Mouse (Mus musculus) midbrain, embryonic 12.5 days (tissue): ENCODE measurements at regions not wholly inside any gene's neighbourhood (a gene's known extent, or its start where the extent isn't known, plus 50 kb on each side); places are given as distances from the start of the nearest gene placed in this dataset.
"Not testable (repeated sequence)": the region's sequence is repeated elsewhere in the genome, so short reads cannot be mapped to it uniquely, and the experiment has no call there.

Source experiments
- ATAC-seq: fragments of 200-750 bp; cut with Nextera tagmentation; 2 replicates; pipeline ENCODE4 v1.8.0; 2017; ENCODE audit warnings: low read depth, moderate TSS enrichment, moderate library complexity; ENCODE audit not compliant: low FRiP score
- H3K27ac ChIP-seq: fragments of 300-500 bp; sonication (generic); replicated peaks from 2 replicates; pipeline ENCODE4 v1.5.1; 2016; ENCODE audit warnings: mild to moderate bottlenecking
- H3K27me3 ChIP-seq: fragments of 300-500 bp; sonication (generic); 2 replicates; pipeline ENCODE4 v1.6.1; 2016; ENCODE audit warnings: mild to moderate bottlenecking
- H3K36me3 ChIP-seq: fragments of 300-500 bp; sonication (generic); 2 replicates; pipeline ENCODE4 v1.6.1; 2016
- H3K4me1 ChIP-seq: fragments of 300-500 bp; sonication (generic); 2 replicates; pipeline ENCODE4 v1.6.1; 2016
- H3K4me2 ChIP-seq: fragments of 300-500 bp; sonication (generic); replicated peaks from 2 replicates; pipeline ENCODE4 v1.6.1; 2016; ENCODE audit warnings: mild to moderate bottlenecking, moderate library complexity
- H3K4me3 ChIP-seq: fragments of 300-500 bp; sonication (generic); 2 replicates; pipeline ENCODE4 v1.5.1; 2016; ENCODE audit warnings: mild to moderate bottlenecking
- H3K9ac ChIP-seq: fragments of 300-500 bp; sonication (generic); replicated peaks from 2 replicates; pipeline ENCODE4 v1.6.1; 2016; ENCODE audit warnings: mild to moderate bottlenecking, moderate library complexity
- H3K9me3 ChIP-seq: fragments of 300-500 bp; sonication (generic); 2 replicates; pipeline ENCODE4 v1.6.1; 2016; ENCODE audit warnings: mild to moderate bottlenecking
- WGBS: fragments of 180-500 bp; shearing (Covaris S2); methylation state at CpG from one replicate; pipeline ENCODE4 v1.1.7; 2016; 5-methylcytosine and 5-hydroxymethylcytosine counted together

GRCm38 (mm10) chr1:152235212-152235792, 145.4 kb upstream of the 1700025G04Rik start:
- H3K9me3 ChIP-seq: no peaks in the 10 kb centered on the region
- no peaks in the 10 kb centered on the region for H3K4me1 ChIP-seq
- no peaks in the 10 kb centered on the region for H3K27me3 ChIP-seq
- H3K36me3 ChIP-seq: no peaks in the 10 kb centered on the region
- H3K4me2 ChIP-seq: no peak overlapping the region
- no peak overlapping the region for H3K27ac ChIP-seq
- H3K9ac ChIP-seq: no peak overlapping the region
- H3K4me3 ChIP-seq: no peak overlapping the region
- ATAC-seq: no peak
- 79% methylated on average over 4 of the region's 4 CpGs for WGBS

- H3K4me3 ChIP-seq: no peak overlapping the region
- no peaks in the 10 kb centered on the region for H3K27me3 ChIP-seq
- no peak overlapping the region for H3K4me2 ChIP-seq
- no peak overlapping the region for H3K9ac ChIP-seq
- no peak for ATAC-seq
- H3K9me3 ChIP-seq: no peaks in the 10 kb centered on the region
- no peaks in the 10 kb centered on the region for H3K4me1 ChIP-seq
- WGBS: 96% methylated on average over 2 of the region's 2 CpGs
- no peaks in the 10 kb centered on the region for H3K36me3 ChIP-seq
- no peak overlapping the region for H3K27ac ChIP-seq
These were observed 144.8 kb upstream of the 1700025G04Rik start for GRCm38 (mm10) chr1:152234716-152235115.

- Histone ChIP-seq H3K9ac (no peak overlapping the region), H3K4me2 (no peak overlapping the region), H3K27ac (no peak overlapping the region), H3K27me3 (no peaks in the 10 kb centered on the region), H3K4me1 (no peaks in the 10 kb centered on the region), H3K9me3 (no peaks in the 10 kb centered on the region), H3K4me3 (no peak overlapping the region), H3K36me3 (no peaks in the 10 kb centered on the region)
- WGBS: 83% methylated on average over 11 of the region's 11 CpGs
- no peak for ATAC-seq
These were observed 141.8 kb upstream of the 1700025G04Rik start for GRCm38 (mm10) chr1:152231717-152232202.

GRCm38 (mm10) chr1:152229709-152230108, 139.8 kb upstream of the 1700025G04Rik start:
- Histone ChIP-seq H3K4me1 (no peaks in the 10 kb centered on the region), H3K27me3 (no peaks in the 10 kb centered on the region), H3K36me3 (no peaks in the 10 kb centered on the region), H3K4me3 (no peak overlapping the region), H3K9ac (no peak overlapping the region), H3K27ac (no peak overlapping the region), H3K9me3 (no peaks in the 10 kb centered on the region), H3K4me2 (no peak overlapping the region)
- ATAC-seq: no peak
- whole genome bisulfite sequencing: 81% methylated on average over 2 of the region's 2 CpGs

- Histone ChIP-seq H3K27me3 (no peaks in the 10 kb centered on the region), H3K9ac (no peak overlapping the region), H3K4me2 (no peak overlapping the region), H3K36me3 (no peaks in the 10 kb centered on the region), H3K27ac (no peak overlapping the region), H3K4me1 (no peaks in the 10 kb centered on the region), H3K9me3 (no peaks in the 10 kb centered on the region), H3K4me3 (no peak overlapping the region)
- ATAC-seq: no peak
- 90% methylated on average over 3 of the region's 3 CpGs for WGBS
These were observed 136.1 kb upstream of the 1700025G04Rik start for GRCm38 (mm10) chr1:152226049-152226448.

- no peaks in the 10 kb centered on the region for H3K4me1 ChIP-seq
- H3K9me3 ChIP-seq: no peaks in the 10 kb centered on the region
- no peaks in the 10 kb centered on the region for H3K27me3 ChIP-seq
- ATAC-seq: no peak
- H3K36me3 ChIP-seq: no peaks in the 10 kb centered on the region
- H3K27ac ChIP-seq: no peak overlapping the region
- no peak overlapping the region for H3K4me2 ChIP-seq
- WGBS: 74% methylated on average over 1 of the region's 1 CpGs
- H3K4me3 ChIP-seq: no peak overlapping the region
- no peak overlapping the region for H3K9ac ChIP-seq
These were observed 133.7 kb upstream of the 1700025G04Rik start for GRCm38 (mm10) chr1:152223666-152224065.

- Histone ChIP-seq H3K27me3 (no peaks in the 10 kb centered on the region), H3K4me1 (no peaks in the 10 kb centered on the region), H3K4me2 (no peak overlapping the region), H3K9ac (no peak overlapping the region), H3K9me3 (no peaks in the 10 kb centered on the region), H3K36me3 (no peaks in the 10 kb centered on the region), H3K4me3 (no peak overlapping the region), H3K27ac (no peak overlapping the region)
- 89% methylated on average over 14 of the region's 14 CpGs for WGBS
- ATAC-seq: no peak
These were observed 131.1 kb upstream of the 1700025G04Rik start for GRCm38 (mm10) chr1:152220804-152221565.

GRCm38 (mm10) chr1:152219752-152220151, 129.8 kb upstream of the 1700025G04Rik start:
- H3K36me3 ChIP-seq, ATAC-seq, H3K4me1 ChIP-seq, H3K9me3 ChIP-seq, H3K27ac ChIP-seq, H3K4me2 ChIP-seq, H3K9ac ChIP-seq, H3K4me3 ChIP-seq, H3K27me3 ChIP-seq: not testable (repeated sequence)
- WGBS: 83% methylated on average over 5 of the region's 5 CpGs

- Histone ChIP-seq H3K4me1 (no peaks in the 10 kb centered on the region), H3K9me3 (no peaks in the 10 kb centered on the region), H3K27me3 (no peaks in the 10 kb centered on the region), H3K4me3 (no peak overlapping the region), H3K4me2 (no peak overlapping the region), H3K9ac (no peak overlapping the region), H3K36me3 (no peaks in the 10 kb centered on the region), H3K27ac (no peak overlapping the region)
- ATAC-seq: no peak
- WGBS: 83% methylated on average over 4 of the region's 4 CpGs
These were observed 127.5 kb upstream of the 1700025G04Rik start for GRCm38 (mm10) chr1:152217404-152217803.

- H3K4me1 ChIP-seq: no peaks in the 10 kb centered on the region
- H3K4me2 ChIP-seq: no peak overlapping the region
- WGBS: 82% methylated on average over 2 of the region's 2 CpGs
- H3K9ac ChIP-seq: no peak overlapping the region
- no peaks in the 10 kb centered on the region for H3K9me3 ChIP-seq
- no peaks in the 10 kb centered on the region for H3K27me3 ChIP-seq
- ATAC-seq: no peak
- no peaks in the 10 kb centered on the region for H3K36me3 ChIP-seq
- no peak overlapping the region for H3K4me3 ChIP-seq
- no peak overlapping the region for H3K27ac ChIP-seq
These were observed 124.5 kb upstream of the 1700025G04Rik start for GRCm38 (mm10) chr1:152214376-152214775.

- Histone ChIP-seq H3K27me3 (no peaks in the 10 kb centered on the region), H3K9me3 (no peaks in the 10 kb centered on the region), H3K9ac (no peak overlapping the region), H3K27ac (0 out of 2 replicates have a peak overlapping the region, but pooled peaks have one; percentile 26), H3K4me3 (no peak overlapping the region), H3K4me2 (no peak overlapping the region), H3K36me3 (no peaks in the 10 kb centered on the region), H3K4me1 (no peaks in the 10 kb centered on the region)
- no peak for ATAC-seq
- 50% methylated on average over 2 of the region's 2 CpGs for WGBS
These were observed 113.3 kb upstream of the 1700025G04Rik start for GRCm38 (mm10) chr1:152203187-152203586.

- 0 out of 2 replicates have a peak, but pooled peaks have one; percentile 52 for ATAC-seq
- no peak overlapping the region for H3K4me2 ChIP-seq
- no peak overlapping the region for H3K9ac ChIP-seq
These were observed 98.8 kb upstream of the 1700025G04Rik start for GRCm38 (mm10) chr1:152188700-152189099.

More at GRCm38 (mm10) chr1:152188700-152189099, 98.8 kb upstream of the 1700025G04Rik start:
- H3K36me3 ChIP-seq: no peaks in the 10 kb centered on the region
- no peaks in the 10 kb centered on the region for H3K9me3 ChIP-seq
- H3K4me3 ChIP-seq: no peak overlapping the region
- WGBS: 50% methylated on average over 6 of the region's 6 CpGs
- H3K27ac ChIP-seq: no peak overlapping the region
- no peaks in the 10 kb centered on the region for H3K27me3 ChIP-seq
- H3K4me1 ChIP-seq: no peaks in the 10 kb centered on the region
